Mouse (Mus musculus) CH12.LX (cell line): Measurements from ENCODE around the gene Eva1a. TPM values are rescaled to one million over a fixed set of nuclear protein-coding genes. Genes with fewer than 3 reads are reported as not detected.

ENCODE experiments used
- DNase-seq: peaks from one replicate; pipeline ENCODE4 v3.0.0-alpha.2; 2013; ENCODE audit errors: extremely low read depth
- H3K27ac ChIP-seq: 2 replicates; pipeline ENCODE4 v1.5.1; 2012; ENCODE audit warnings: low read depth, mild to moderate bottlenecking, control low read depth, moderate library complexity; ENCODE audit not compliant: insufficient read depth
- H3K27me3 ChIP-seq: replicated peaks from 2 replicates; pipeline ENCODE3; 2012; ENCODE audit warnings: inconsistent platforms
- H3K36me3 ChIP-seq, 2 experiments: replicated peaks in 1 of 2; 2 replicates each; pipeline versions ENCODE3 to v1.6.1; 2012; ENCODE audit warnings: inconsistent platforms in 1 of 2, low read length in 1 of 2, mild to moderate bottlenecking in 1 of 2, mixed read lengths in 1 of 2, moderate library complexity in 1 of 2; ENCODE audit not compliant: control insufficient read depth in 1 of 2, insufficient read depth in 1 of 2
- H3K4me1 ChIP-seq, 2 experiments: 2 replicates each; pipeline ENCODE4 v1.6.1; 2012; ENCODE audit warnings: inconsistent platforms in 1 of 2, moderate library complexity in 1 of 2; ENCODE audit not compliant: insufficient read depth in 2 of 2, control insufficient read depth in 1 of 2
- H3K4me2 ChIP-seq: 2 replicates; pipeline ENCODE4 v1.6.1; 2012; ENCODE audit warnings: low read depth, mild to moderate bottlenecking, control low read depth; ENCODE audit not compliant: poor library complexity, insufficient read depth, severe bottlenecking
- H3K4me3 ChIP-seq, 3 experiments: fragments of 150-350 bp in 1 of 3; sonication (generic) in 1 of 3; replicated peaks in 1 of 3; 2 replicates each; pipeline versions ENCODE3 to v1.5.1; 2011 to 2012; ENCODE audit warnings: low read depth in 2 of 3, low read length in 2 of 3, mild to moderate bottlenecking in 2 of 3, moderate library complexity in 2 of 3, control low read depth in 1 of 3, improper control_type of control experiment in 1 of 3, inconsistent platforms in 1 of 3, mixed read lengths in 1 of 3; ENCODE audit not compliant: poor library complexity in 1 of 3
- H3K79me2 ChIP-seq: replicated peaks from 2 replicates; pipeline ENCODE4 v1.6.1; 2012; ENCODE audit warnings: mild to moderate bottlenecking, moderate library complexity; ENCODE audit not compliant: control insufficient read depth, poor library complexity, insufficient read depth, severe bottlenecking; ENCODE audit errors: extremely low read depth
- H3K9ac ChIP-seq: 2 replicates; pipeline ENCODE4 v1.6.1; 2012; ENCODE audit warnings: low read depth, mild to moderate bottlenecking, control low read depth, moderate library complexity; ENCODE audit not compliant: insufficient read depth
- H3K9me3 ChIP-seq: replicated peaks from 2 replicates; pipeline ENCODE3; 2012; ENCODE audit warnings: low read length, inconsistent platforms, mixed read lengths
- BHLHE40 ChIP-seq: IDR thresholded peaks from 2 replicates; pipeline ENCODE4 v1.6.1; 2011; ENCODE audit warnings: mild to moderate bottlenecking, low read depth, low read length, improper control_type of control experiment
- CHD1 ChIP-seq: IDR thresholded peaks from 2 replicates; pipeline ENCODE4 v1.6.1; 2012; ENCODE audit warnings: low read depth, low read length, improper control_type of control experiment, inconsistent platforms
- CTCF ChIP-seq, 2 experiments: IDR thresholded peaks in 1 of 2; conservative IDR thresholded peaks in 1 of 2; 2 replicates each; pipeline ENCODE4 v1.5.1; 2011 to 2012; ENCODE audit warnings: low read depth in 2 of 2, low read length in 2 of 2, improper control_type of control experiment in 1 of 2, inconsistent platforms in 1 of 2, mild to moderate bottlenecking in 1 of 2, moderate library complexity in 1 of 2
- E2F4 ChIP-seq: IDR thresholded peaks from 2 replicates; pipeline ENCODE4 v1.6.1; 2011; ENCODE audit warnings: low read depth, low read length, improper control_type of control experiment; ENCODE audit not compliant: insufficient replicate concordance
- EP300 ChIP-seq: IDR thresholded peaks from 2 replicates; pipeline ENCODE4 v1.6.1; 2011; ENCODE audit warnings: low read length, improper control_type of control experiment
- ETS1 ChIP-seq: conservative IDR thresholded peaks from 2 replicates; pipeline ENCODE4 v1.6.1; 2012; ENCODE audit warnings: low read depth, mild to moderate bottlenecking, inconsistent platforms, low read length, improper control_type of control experiment, moderate library complexity
- GABPA ChIP-seq: IDR thresholded peaks from 2 replicates; pipeline ENCODE4 v1.6.1; 2012; ENCODE audit warnings: low read depth, low read length, improper control_type of control experiment, inconsistent platforms; ENCODE audit not compliant: insufficient replicate concordance
- JUND ChIP-seq: conservative IDR thresholded peaks from 2 replicates; pipeline ENCODE4 v1.6.1; 2011; ENCODE audit warnings: low read depth, low read length, improper control_type of control experiment
- KAT2A ChIP-seq: IDR thresholded peaks from 2 replicates; pipeline ENCODE4 v1.6.1; 2012; ENCODE audit warnings: low read length, improper control_type of control experiment, inconsistent platforms; ENCODE audit not compliant: insufficient replicate concordance
- MAFK ChIP-seq: IDR thresholded peaks from 2 replicates; pipeline ENCODE4 v1.6.1; 2011; ENCODE audit warnings: low read length, improper control_type of control experiment; ENCODE audit not compliant: insufficient replicate concordance
- MXI1 ChIP-seq: IDR thresholded peaks from 2 replicates; pipeline ENCODE4 v1.6.1; 2011; ENCODE audit warnings: mild to moderate bottlenecking, low read depth, low read length, improper control_type of control experiment
- NELFE ChIP-seq: IDR thresholded peaks from 2 replicates; pipeline ENCODE4 v1.6.1; 2011; ENCODE audit warnings: low read depth, low read length, improper control_type of control experiment
- NRF1 ChIP-seq: IDR thresholded peaks from 2 replicates; pipeline ENCODE4 v1.6.1; 2014; ENCODE audit warnings: low read depth, mild to moderate bottlenecking, inconsistent platforms, low read length, improper control_type of control experiment, moderate library complexity
- PAX5 ChIP-seq: IDR thresholded peaks from 2 replicates; pipeline ENCODE4 v1.6.1; 2012; ENCODE audit warnings: low read length, inconsistent platforms, mixed read lengths
- POLR2A ChIP-seq: IDR thresholded peaks from 2 replicates; pipeline ENCODE4 v1.6.1; 2011; ENCODE audit warnings: low read depth, mild to moderate bottlenecking, improper control_type of control experiment, low read length
- POLR2AphosphoS2 ChIP-seq: IDR thresholded peaks from 2 replicates; pipeline ENCODE4 v1.6.1; 2011; ENCODE audit warnings: low read depth, low read length, improper control_type of control experiment
- RCOR1 ChIP-seq: conservative IDR thresholded peaks from 2 replicates; pipeline ENCODE4 v1.6.1; 2012; ENCODE audit warnings: low read depth, mild to moderate bottlenecking, inconsistent platforms, low read length, improper control_type of control experiment
- SMC3 ChIP-seq: IDR thresholded peaks from 2 replicates; pipeline ENCODE4 v1.6.1; 2011; ENCODE audit warnings: low read depth, low read length, improper control_type of control experiment
- TBP ChIP-seq: conservative IDR thresholded peaks from 2 replicates; pipeline ENCODE4 v1.6.1; 2011; ENCODE audit warnings: low read depth, low read length, improper control_type of control experiment
- USF1 ChIP-seq: IDR thresholded peaks from 2 replicates; pipeline ENCODE4 v1.6.1; 2014; ENCODE audit warnings: low read depth, mild to moderate bottlenecking, inconsistent platforms, low read length, improper control_type of control experiment
- USF2 ChIP-seq: conservative IDR thresholded peaks from 2 replicates; pipeline ENCODE4 v1.6.1; 2011; ENCODE audit warnings: low read depth, low read length, improper control_type of control experiment
- ZC3H11A ChIP-seq: IDR thresholded peaks from 2 replicates; pipeline ENCODE4 v1.6.1; 2012; ENCODE audit warnings: low read depth, mild to moderate bottlenecking, inconsistent platforms, low read length, improper control_type of control experiment
- ZMIZ1 ChIP-seq: IDR thresholded peaks from 2 replicates; pipeline ENCODE4 v1.6.1; 2012; ENCODE audit warnings: low read depth, mild to moderate bottlenecking, inconsistent platforms, low read length, improper control_type of control experiment
- dilution Hi-C: fragments of 300-500 bp; cut with MboI; formaldehyde crosslinking; loops from 2 replicates; pipeline ENCODE4 v1.14.3; 2020; ENCODE audit warnings: low sequenced_read_pairs; ENCODE audit not compliant: extremely low pct_unique_long_range_greater_than_20kb, extremely low pct_ligation_motif_present
- in situ Hi-C: fragments of 300-500 bp; cut with MboI; formaldehyde crosslinking; loops from 3 replicates; pipeline ENCODE4 v1.14.3; 2019; ENCODE audit warnings: low sequenced_read_pairs, low pct_ligation_motif_present, low pct_unique_long_range_greater_than_20kb, mixed read lengths
- polyA plus RNA-seq: library from polyadenylated mRNA; unstranded; fragments of >175 nt; gene quantifications from 2 replicates; pipeline ENCODE4 v1.2.1, GENCODE M21; 2012; ENCODE audit warnings: low read depth; ENCODE audit not compliant: insufficient read length
- total RNA-seq, 2 experiments: library from RNA; depleted of rRNA; stranded (reverse); fragments of 300-350 nt in 1 of 2; fragments of >200 nt in 1 of 2; gene quantifications; 2 replicates each; pipeline ENCODE4 v1.2.3; 2012 to 2014

The Eva1a gene
- total and polyA plus RNA-seq, 3 experiments: not detected

DNA sequence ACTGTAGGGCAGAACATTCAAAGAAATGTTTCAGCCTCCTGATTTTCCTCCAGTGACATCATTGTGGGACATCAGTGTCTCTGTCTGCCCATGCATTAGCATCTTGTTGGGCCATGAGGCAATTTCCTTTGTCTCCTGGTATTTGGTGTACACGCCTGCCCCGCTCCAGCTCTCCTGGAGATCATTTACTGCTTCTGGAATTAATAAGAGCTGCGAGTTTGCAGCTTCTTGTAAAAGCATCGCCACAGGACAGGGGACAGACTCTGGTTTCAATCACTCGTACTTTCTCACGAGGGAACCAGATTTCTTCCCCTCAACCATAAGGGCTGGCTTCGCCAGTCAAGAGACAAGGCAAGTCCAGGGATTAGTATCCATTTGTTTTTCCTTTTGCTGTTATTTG, 3.6 kb upstream of the Eva1a start:
- Histone ChIP-seq H3K9ac (no peak overlapping the region), H3K27me3 (no peaks in the 10 kb centered on the region), H3K4me3 (no peak overlapping the region), H3K4me1 (no peaks in the 10 kb centered on the region), H3K36me3 (no peaks in the 10 kb centered on the region), H3K9me3 (peaks cover 58% of the 10 kb centered on the region), H3K4me2 (no peak overlapping the region), H3K79me2 (no peaks in the 10 kb centered on the region), H3K27ac (no peak overlapping the region)
- no peak for DNase-seq
- TF ChIP-seq USF2 (no peak), TBP (no peak), CHD1 (no peak), USF1 (no peak), ZC3H11A (no peak), POLR2A (no peak)
- in situ Hi-C loops (no loop called here), dilution Hi-C loops (no loop called here)

GRCm38 (mm10) chr6:82039193-82039592, 1.6 kb upstream of the Eva1a start:
- DNase-seq: no peak
- in situ Hi-C loops: no loop called here
- H3K27me3 ChIP-seq: no peaks in the 10 kb centered on the region
- no peaks in the 10 kb centered on the region for H3K36me3 ChIP-seq
- no peaks in the 10 kb centered on the region for H3K79me2 ChIP-seq
- no peak for TF ChIP-seq RCOR1
- TF ChIP-seq ETS1: no peak
- no peak for TF ChIP-seq MXI1
- TF ChIP-seq USF1: no peak
- TF ChIP-seq EP300: no peak
- TF ChIP-seq SMC3: no peak
- no peak for TF ChIP-seq MAFK
- no peak for TF ChIP-seq ZMIZ1
- no peak for TF ChIP-seq PAX5
- no peak for TF ChIP-seq POLR2AphosphoS2
- no peak overlapping the region for H3K27ac ChIP-seq
- no peak overlapping the region for H3K4me3 ChIP-seq
- dilution Hi-C loops: no loop called here
- no peak overlapping the region for H3K4me2 ChIP-seq
- H3K9me3 ChIP-seq: peaks cover 64% of the 10 kb centered on the region
- no peaks in the 10 kb centered on the region for H3K4me1 ChIP-seq
- no peak overlapping the region for H3K9ac ChIP-seq

- Histone ChIP-seq H3K4me1 (no peaks in the 10 kb centered on the region), H3K9ac (no peak overlapping the region), H3K27ac (no peak overlapping the region), H3K4me2 (no peak overlapping the region)
- TF ChIP-seq ZC3H11A (no peak), E2F4 (no peak), CHD1 (no peak), BHLHE40 (no peak), GABPA (no peak), CTCF (conservative IDR thresholded peaks at IDR 0.05 in 1 of 2, IDR thresholded peaks at IDR 0.05 in 1 of 2; ENCODE audit: low read depth in 2 of 2, low read length in 2 of 2) (no peak), NELFE (no peak), NRF1 (no peak), JUND (no peak), USF1 (no peak), ZMIZ1 (no peak), KAT2A (no peak)
- TF ChIP-seq, all 38 proteins: peak for 0
- Histone ChIP-seq H3K9me3 (peaks cover 69% of the 10 kb centered on the region), H3K79me2 (no peaks in the 10 kb centered on the region), H3K27me3 (no peaks in the 10 kb centered on the region), H3K36me3 (no peaks in the 10 kb centered on the region), H3K4me3 (no peak overlapping the region)
- in situ Hi-C loops (no loop called here), dilution Hi-C loops (no loop called here)
- no peak for DNase-seq
Measured at GRCm38 (mm10) chr6:82039968-82040367, 875 bp upstream of the Eva1a start.
